Mouse (Mus musculus): ENCODE data around the gene Txndc5. TPM values are rescaled to one million over a fixed set of nuclear protein-coding genes. Genes with fewer than 3 reads are reported as not detected.

Gene Txndc5
- total RNA-seq (2021), result 10 to 100 TPM; 22.1 to 35.0 TPM
- long read RNA-seq, experiment 1, transcript Txndc5-201 (10 exons, 2,843 nt), result major isoform, 100 of 106 reads
- long read RNA-seq, experiment 1, partial matches to known transcripts, result 1 of 106 reads
- long read RNA-seq, experiment 1, other reads (novel, unspliced or antisense), result 3 of 106 reads
- long read RNA-seq, experiment 2, transcript Txndc5-201 (10 exons, 2,843 nt), result major isoform, 100 of 104 reads
- long read RNA-seq, experiment 2, partial matches to known transcripts, result 0 of 104 reads
- long read RNA-seq, experiment 2, other reads (novel, unspliced or antisense), result 4 of 104 reads

DNA sequence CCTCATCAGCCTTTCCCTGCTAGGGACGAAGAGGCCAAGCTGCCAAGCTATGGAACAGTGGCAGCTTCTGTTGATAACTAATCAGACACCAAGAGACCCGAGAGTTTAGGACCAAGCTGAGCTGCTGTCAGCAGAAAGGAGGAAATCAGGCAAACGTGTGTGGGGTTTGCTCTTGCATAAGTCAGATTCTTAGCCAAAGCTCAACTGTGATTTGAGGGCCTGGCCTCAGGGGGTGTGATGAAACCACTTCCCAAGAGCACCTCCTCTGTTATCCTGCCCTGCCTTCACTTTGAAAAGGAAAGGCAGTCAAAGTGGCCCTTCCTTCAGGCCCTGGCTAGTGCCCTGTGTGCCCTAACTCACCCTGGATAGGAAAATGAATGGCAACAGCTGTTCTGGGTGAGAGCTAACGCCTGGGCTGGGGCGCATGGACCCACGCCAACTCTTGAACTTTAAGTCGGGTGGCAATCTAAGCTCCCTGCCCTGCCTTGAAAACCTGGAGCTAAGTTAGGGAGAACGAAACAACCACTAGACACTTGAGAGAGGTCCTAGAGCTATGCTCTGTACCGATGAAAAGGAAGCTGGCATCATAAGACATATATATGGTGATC is at the start of gene Txndc5:
Txndc5 (minus strand) TSS at position 138 of the 608 bp plus-strand sequence.
- peak; percentile 70 for DNase-seq
- Histone ChIP-seq H3K27ac (peak within 1 kb of the TSS; percentile 97), H3K4me3 (peak within 1 kb of the TSS; percentile 98)
- intact Hi-C loops (cut with DNase I), result loop anchor here (5.0 kb wide), 1 partner anchor 54 kb away; no protein-coding TSS in a partner anchor
- TF ChIP-seq CTCF (IDR thresholded peaks at IDR 0.05), result no peak

GRCm38 (mm10) chr13:38574668-38575067 is 46.0 kb upstream of the Txndc5 start:
- intact Hi-C loops (cut with DNase I), result no loop called here
- no peak for TF ChIP-seq CTCF (IDR thresholded peaks at IDR 0.05)
- Histone ChIP-seq H3K27ac (no peak overlapping the region), H3K4me3 (no peak overlapping the region)
- DNase-seq, result no peak

DNA sequence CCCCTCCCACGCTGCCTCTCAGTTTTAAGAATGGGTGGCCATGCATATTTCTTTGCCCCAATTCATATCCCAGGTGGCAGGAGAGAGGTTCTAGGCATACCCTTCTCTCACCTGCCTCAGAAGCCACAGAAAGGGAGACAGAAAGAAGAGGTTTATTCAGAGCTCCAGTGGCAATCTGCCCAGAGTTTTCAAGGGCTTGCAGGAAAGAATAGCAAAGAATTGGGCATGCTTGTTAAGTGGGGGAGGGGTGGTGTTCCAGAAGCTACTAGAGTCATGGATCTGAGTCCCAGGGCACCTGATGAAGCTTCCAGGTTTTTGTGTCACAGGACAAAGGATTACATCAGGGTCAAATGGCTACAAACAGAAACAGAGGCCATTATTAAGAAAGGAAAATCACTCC is 44.7 kb upstream of the Txndc5 start:
- Histone ChIP-seq H3K27ac (no peak overlapping the region), H3K4me3 (no peak overlapping the region)
- no peak for DNase-seq
- TF ChIP-seq CTCF (IDR thresholded peaks at IDR 0.05), result no peak
- intact Hi-C loops (cut with DNase I), result no loop called here

- no peak overlapping the region for H3K4me3 ChIP-seq
- no peak overlapping the region for H3K27ac ChIP-seq
- no peak for TF ChIP-seq CTCF (IDR thresholded peaks at IDR 0.05)
- DNase-seq, result no peak
- intact Hi-C loops (cut with DNase I), result no loop called here
Measured at GRCm38 (mm10) chr13:38565245-38565644, 36.6 kb upstream of the Txndc5 start.

DNA sequence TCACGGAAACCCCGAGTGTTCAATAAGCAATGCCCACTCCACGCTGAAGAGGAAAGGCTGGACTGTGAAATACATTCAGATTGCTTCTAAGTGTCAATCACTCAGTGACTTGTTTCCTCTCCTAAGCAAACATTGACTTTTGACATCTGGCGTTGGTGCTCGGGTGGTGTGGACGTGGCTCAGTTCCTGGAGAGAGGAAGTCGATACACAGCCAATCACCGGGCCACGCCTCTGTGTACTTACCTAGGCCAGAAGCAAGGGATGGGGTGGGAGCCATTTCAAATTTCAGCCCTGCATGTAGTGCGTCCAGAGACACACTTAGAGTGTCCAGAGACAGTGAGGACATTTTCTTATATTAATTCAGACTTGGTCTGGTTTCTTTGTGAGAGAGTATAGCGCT is 26.0 kb upstream of the Txndc5 start:
- TF ChIP-seq CTCF (IDR thresholded peaks at IDR 0.05), result no peak
- no peak overlapping the region for H3K27ac ChIP-seq
- H3K4me3 ChIP-seq, result no peak overlapping the region
- intact Hi-C loops (cut with DNase I), result no loop called here
- DNase-seq, result no peak

DNA sequence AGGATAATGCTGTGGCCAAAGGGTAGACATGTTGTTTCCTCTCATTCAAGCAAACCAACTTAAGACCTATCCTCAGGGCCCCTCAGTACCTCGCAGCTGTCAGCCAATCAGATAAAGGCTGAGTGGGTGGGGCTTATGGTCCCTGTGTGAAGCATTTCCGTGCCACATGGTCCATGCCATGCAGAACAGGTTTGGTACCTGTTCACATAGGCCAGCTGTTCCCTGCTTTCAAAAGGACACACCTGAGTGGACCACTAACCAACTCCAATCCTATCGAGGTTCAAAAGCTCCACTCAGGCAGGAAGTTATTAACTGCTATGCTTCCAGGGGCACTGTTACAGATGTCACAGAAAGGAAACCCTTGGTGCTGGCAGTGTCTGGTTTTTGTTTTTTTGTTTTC is 25.6 kb upstream of the Txndc5 start:
- DNase-seq, result no peak
- H3K4me3 ChIP-seq, result no peak overlapping the region
- H3K27ac ChIP-seq, result no peak overlapping the region
- no peak for TF ChIP-seq CTCF (IDR thresholded peaks at IDR 0.05)
- intact Hi-C loops (cut with DNase I), result no loop called here

GRCm38 (mm10) chr13:38548681-38549080 is 20.1 kb upstream of the Txndc5 start:
- intact Hi-C loops (cut with DNase I), result no loop called here
- H3K4me3 ChIP-seq, result no peak overlapping the region
- TF ChIP-seq CTCF (IDR thresholded peaks at IDR 0.05), result 0 out of 2 replicates have a peak, but pooled peaks have one; percentile 2

GRCm38 (mm10) chr13:38547717-38548116 is 19.1 kb upstream of the Txndc5 start:
- no peak for TF ChIP-seq CTCF (IDR thresholded peaks at IDR 0.05)
- no peak for DNase-seq
- H3K27ac ChIP-seq, result no peak overlapping the region
- H3K4me3 ChIP-seq, result no peak overlapping the region
- intact Hi-C loops (cut with DNase I), result no loop called here

More at GRCm38 (mm10) chr13:38548681-38549080, 20.1 kb upstream of the Txndc5 start:
- H3K27ac ChIP-seq, result no peak overlapping the region
- no peak for DNase-seq

GRCm38 (mm10) chr13:38546754-38547153 is 18.1 kb upstream of the Txndc5 start:
- Histone ChIP-seq H3K4me3 (no peak overlapping the region), H3K27ac (no peak overlapping the region)
- DNase-seq, result no peak
- TF ChIP-seq CTCF (IDR thresholded peaks at IDR 0.05), result no peak
- intact Hi-C loops (cut with DNase I), result no loop called here

DNA sequence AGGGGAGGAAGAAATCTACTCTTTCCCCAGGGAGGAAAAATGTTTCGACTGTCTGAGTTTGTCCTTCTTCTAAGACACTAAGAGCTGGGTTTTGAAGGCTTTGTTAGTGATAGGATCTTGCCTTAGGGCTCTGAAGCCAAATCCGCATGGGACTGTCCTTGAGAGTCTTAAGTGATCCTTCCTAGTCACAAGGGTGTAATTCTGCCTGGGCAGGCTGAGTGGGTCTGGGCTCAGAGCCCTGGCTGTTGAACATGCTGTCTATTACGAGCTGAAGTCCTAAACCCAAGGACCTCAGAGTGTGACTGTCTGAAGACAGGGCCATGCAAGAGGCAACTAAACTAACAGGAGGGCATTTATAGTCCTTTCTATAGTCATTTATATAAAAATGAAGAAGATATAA is 16.8 kb upstream of the Txndc5 start:
- DNase-seq, result peak; percentile 86
- intact Hi-C loops (cut with DNase I), result no loop called here
- no peak for TF ChIP-seq CTCF (IDR thresholded peaks at IDR 0.05)
- H3K27ac ChIP-seq, result peak overlapping the region; percentile 84
- H3K4me3 ChIP-seq, result no peak overlapping the region

- no peak for TF ChIP-seq CTCF (IDR thresholded peaks at IDR 0.05)
- intact Hi-C loops (cut with DNase I), result no loop called here
- Histone ChIP-seq H3K27ac (peak overlapping the region; percentile 84), H3K4me3 (no peak overlapping the region)
- no peak for DNase-seq
Measured at GRCm38 (mm10) chr13:38544769-38545445, 16.3 kb upstream of the Txndc5 start.

DNA sequence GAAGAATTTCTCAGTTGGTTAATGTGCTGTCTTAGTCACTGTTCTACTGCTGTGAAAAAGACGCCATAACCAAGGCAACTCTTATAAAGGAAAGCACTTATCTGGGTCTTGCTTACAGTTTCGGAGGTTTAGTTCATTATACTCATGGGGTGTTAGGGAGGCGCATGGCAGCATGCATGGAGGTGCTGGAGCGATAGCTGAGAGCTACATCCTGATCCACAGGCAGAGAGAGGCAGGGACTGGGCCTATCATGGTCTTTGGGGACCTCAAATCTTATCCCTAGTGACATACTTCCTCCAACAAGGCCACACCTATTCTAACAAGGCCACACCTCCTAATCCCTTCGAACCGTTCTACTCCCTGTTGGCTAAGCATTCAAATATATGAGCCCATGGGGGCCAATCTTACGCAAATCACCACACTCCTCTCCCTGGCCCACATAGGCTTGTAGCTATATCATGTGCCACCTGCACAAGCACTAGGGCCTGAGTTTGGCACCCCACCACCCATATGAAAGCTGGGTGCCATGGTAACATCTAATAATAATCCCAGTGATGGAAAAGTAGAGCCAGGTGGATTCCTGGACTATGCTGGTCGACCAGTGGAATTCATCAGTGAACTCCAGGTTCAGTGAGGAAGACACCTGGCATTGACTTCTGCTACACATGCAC is 15.0 kb upstream of the Txndc5 start:
- intact Hi-C loops (cut with DNase I), result no loop called here
- no peak overlapping the region for H3K27ac ChIP-seq
- no peak overlapping the region for H3K4me3 ChIP-seq
- no peak for TF ChIP-seq CTCF (IDR thresholded peaks at IDR 0.05)
- no peak for DNase-seq
